Mouse (Mus musculus) MN1 (cell line): Measurements from ENCODE around the gene Nol9.

Experiments
- DNase-seq: peaks from one replicate; pipeline ENCODE4 v3.0.0-alpha.2; 2016; ENCODE audit warnings: low spot score

The Nol9 gene

GRCm38 (mm10) chr4:152092751-152093293 lies 53.7 kb downstream of the Nol9 start:
- peak; percentile 84 for DNase-seq

DNA sequence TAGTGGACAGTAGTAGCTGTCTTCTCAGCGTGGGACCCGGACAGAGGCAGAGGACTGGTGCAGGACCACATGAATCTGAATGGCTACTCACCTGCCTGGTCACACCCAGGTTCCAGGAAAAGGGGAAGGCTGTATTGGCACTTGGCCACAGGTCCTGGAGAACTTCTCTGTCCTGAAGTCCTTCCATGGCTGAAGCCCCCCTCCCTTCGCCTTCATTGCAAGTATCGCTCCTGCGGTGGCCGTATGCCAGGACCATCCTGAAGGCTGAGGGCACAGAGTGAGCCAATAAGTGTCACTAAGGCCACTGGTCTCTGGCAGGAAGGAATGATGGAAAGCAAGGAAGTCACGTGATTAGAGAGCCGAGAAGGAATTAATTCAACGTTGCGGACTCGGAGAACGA lies 55.1 kb downstream of the Nol9 start:
- DNase-seq, result no peak

GRCm38 (mm10) chr4:152095937-152096910 lies 57.1 kb downstream of the Nol9 start:
- DNase-seq, result peak; percentile 74

DNA sequence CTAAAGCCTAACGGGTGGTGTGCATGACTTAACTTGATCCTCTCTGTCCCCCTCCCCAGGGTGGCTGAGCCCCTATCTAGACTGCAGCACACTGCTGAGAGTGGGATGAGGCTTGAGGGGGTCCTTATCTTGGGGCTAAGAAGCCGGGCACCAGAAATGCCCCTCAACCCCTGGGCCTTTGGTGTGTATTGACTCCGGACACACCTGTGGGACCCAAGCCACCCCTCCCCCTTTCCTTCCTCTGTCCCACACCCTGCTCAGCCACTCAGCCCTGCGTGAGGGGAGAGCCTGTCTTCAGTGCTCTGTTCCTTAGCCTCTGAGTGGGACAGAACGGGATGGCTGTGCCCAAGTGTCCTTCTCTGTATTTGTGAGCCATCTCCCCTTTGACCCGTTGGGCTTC lies 57.8 kb downstream of the Nol9 start:
- DNase-seq, result no peak

DNA sequence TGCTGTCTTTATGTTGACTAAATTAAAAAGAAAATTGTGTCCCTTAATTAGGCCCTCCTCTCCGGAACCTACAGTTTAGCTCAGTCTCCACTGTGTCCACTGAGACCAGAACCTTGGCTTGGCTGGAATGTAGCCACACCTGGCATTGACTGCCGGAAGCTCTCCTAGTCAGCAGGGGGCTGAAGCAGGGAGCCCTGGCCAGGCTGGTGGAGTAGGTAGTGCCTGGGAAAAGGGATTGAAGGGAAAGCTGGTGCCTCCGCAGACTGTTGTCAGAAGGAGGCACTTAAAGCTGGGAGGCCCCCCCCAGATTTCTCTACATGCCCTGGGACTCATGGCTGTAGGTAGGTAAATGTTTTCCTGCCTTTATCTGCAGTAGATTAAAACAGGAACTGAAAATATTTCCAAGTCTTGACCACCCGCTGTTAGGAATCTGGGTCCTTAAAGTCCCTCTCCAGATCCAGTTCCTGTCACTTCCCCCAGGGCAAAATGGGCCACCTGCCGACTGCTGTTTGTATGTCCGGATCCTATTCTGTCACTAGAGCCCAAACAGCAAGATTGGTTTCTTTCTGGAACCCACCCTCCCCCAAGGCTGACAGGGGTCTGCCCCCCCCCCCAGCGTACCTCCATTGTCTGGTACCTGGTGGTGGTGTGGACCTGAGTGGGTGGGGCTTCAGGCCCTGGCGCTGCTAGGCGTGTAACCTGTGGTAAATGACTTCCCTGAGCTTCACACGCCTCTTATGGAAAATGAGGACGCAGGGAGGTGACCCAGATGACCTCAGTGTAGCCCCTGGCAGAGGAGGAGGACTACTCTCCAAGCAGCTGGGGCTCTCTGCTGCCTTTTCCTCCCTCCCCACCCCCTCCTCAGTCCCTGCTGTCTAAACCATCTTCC lies 59.0 kb downstream of the Nol9 start:
- DNase-seq, result no peak

DNA sequence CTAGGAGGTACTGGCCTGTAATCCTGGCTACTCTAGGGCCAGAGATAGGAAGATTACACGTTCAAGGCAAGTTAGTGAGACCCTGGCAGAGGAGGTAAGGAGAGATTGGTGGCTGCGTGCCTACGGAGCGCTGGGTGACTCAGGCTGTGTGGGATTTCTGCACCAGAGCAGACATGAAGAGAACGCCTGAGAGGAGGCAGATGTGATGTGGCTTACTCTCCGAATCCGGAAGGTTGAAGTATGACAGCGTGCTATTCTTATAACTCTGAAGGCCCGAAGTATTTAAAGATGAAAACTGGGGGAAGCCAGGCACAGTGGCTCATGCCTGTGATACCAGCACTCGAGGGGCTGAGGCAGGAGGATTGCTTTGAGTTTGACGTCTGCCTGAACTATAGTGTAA lies 61.4 kb downstream of the Nol9 start:
- DNase-seq, result no peak

GRCm38 (mm10) chr4:152101081-152101653 lies 62.0 kb downstream of the Nol9 start:
- no peak for DNase-seq

DNA sequence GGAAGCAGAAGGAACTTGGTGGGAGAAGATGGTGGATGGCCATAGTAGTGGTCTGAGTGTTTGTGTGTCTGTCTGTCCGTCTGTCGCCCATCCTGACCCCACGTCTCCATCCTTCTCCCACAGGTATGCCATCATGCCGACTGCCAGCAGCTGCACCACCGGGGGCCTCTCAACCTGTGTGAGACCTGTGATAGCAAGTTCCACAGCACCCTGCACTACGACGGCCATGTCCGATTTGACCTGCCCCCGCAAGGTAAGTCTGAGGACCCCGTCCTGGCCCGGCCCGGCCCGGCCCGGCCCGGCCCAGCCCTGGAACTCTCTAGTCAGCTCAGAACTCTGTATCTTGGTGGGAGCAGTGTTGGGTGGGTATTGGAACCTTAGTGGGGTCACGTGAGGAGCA lies 62.8 kb downstream of the Nol9 start:
- no peak for DNase-seq

GRCm38 (mm10) chr4:152103025-152103424 lies 63.9 kb downstream of the Nol9 start:
- peak; percentile 74 for DNase-seq

GRCm38 (mm10) chr4:152106746-152107145 lies 67.6 kb downstream of the Nol9 start:
- no peak for DNase-seq

GRCm38 (mm10) chr4:152107493-152107892 lies 68.4 kb downstream of the Nol9 start:
- no peak for DNase-seq

- DNase-seq, result peak; percentile 62
Measured at GRCm38 (mm10) chr4:152107971-152108509, 68.9 kb downstream of the Nol9 start.

- DNase-seq, result no peak
Measured at GRCm38 (mm10) chr4:152108673-152109072, 69.6 kb downstream of the Nol9 start.

GRCm38 (mm10) chr4:152109509-152109908 lies 70.4 kb downstream of the Nol9 start:
- DNase-seq, result no peak

DNA sequence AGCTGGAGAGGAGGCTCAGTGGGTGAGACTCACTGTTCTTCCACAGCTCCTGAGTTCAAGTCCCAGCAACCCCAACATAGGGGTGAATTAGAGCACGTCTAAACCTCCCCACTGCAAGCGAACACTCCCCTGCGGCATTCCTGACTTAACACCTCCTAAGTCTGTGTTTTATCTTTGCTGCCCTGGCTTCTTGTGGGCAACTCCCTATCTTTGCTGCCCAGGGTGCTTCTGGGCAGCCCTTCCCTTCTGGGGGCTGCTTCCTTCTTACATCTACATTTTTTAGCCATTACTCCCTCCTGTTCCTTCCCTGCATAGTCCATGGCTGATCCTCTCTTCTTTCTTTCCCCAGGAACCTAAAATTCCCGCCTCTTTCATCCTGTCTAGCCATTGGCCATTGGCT lies 71.6 kb downstream of the Nol9 start:
- no peak for DNase-seq
